Mouse (Mus musculus) liver, embryonic 14.5 days (tissue): ENCODE results near the gene Cldn3.

ENCODE experiments used
- CTCF ChIP-seq: IDR thresholded peaks from 2 replicates; pipeline ENCODE4 v1.5.1; 2016; ENCODE audit warnings: antibody characterized with exemption, low read depth, control low read depth
- EP300 ChIP-seq: IDR thresholded peaks from 2 replicates; pipeline ENCODE4 v1.6.1; 2016; ENCODE audit warnings: antibody characterized with exemption, low read depth

DNA sequence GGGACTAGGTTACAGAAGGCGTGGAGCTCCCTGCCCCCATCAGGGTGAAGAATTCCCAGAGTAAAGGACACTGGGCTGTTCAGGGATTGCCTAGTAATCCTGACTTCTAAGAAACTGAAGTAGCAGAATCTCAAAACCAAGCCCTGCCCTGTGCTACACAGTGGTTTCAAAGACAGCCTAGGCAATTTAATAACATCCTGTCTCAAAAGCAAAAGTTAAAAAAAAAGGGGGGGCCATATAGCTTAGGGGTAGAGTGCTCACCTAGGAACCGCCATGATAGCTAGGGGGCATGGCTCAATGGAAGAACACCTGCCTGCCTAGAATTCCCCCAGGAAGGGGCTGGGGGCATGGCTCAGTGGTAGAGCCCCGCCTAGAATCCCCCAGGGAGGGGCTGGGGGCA is 46.9 kb upstream of the Cldn3 start:
- no peak for TF ChIP-seq CTCF
- no peak for TF ChIP-seq EP300
